Mouse (Mus musculus) olfactory bulb, adult 2 months (tissue): ENCODE results near the gene Ncapg2.

Source experiments
- CTCF ChIP-seq: fragments of 200-500 bp; IDR thresholded peaks from 2 replicates; pipeline ENCODE4 v1.5.1; 2012; ENCODE audit warnings: low read depth, mild to moderate bottlenecking, low read length, moderate library complexity; ENCODE audit not compliant: insufficient read depth
- POLR2A ChIP-seq: fragments of 200-500 bp; IDR thresholded peaks from 2 replicates; pipeline ENCODE4 v1.6.1; 2012; ENCODE audit warnings: mild to moderate bottlenecking, low read depth, low read length, moderate library complexity; ENCODE audit not compliant: insufficient read depth

DNA sequence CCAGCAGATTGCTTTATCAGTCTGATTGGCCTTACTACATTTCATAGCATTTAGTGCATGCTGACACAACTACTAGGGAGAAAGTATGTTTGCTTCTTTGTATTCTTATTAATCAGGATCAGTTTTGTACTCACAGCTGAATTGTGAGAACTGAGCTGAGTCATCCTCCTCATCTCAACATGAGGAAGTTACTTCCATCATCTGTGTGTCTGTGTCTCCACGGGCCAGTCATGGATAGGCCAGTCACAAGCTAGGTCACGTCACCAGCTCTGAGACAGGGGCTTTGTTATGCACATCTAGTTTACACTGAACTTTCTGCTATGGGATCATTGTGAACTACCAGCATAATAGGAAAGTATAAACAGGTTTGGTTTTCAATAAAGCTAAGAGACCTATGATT lies 28.5 kb downstream of the Ncapg2 start:
- TF ChIP-seq CTCF (no peak), POLR2A (no peak)
